Mouse (Mus musculus) lung, embryonic 16.5 days (tissue): ENCODE measurements around the gene Jup. TPM values are rescaled to one million over a fixed set of nuclear protein-coding genes. Genes with fewer than 3 reads are reported as not detected.
A peak's percentile ranks its signal among the peaks of the same experiment; 100 is the strongest.

Experiments
- ATAC-seq: fragments of 200-750 bp; cut with Nextera tagmentation; 2 replicates; pipeline ENCODE4 v1.8.0; 2017; ENCODE audit warnings: low read depth, mild to moderate bottlenecking, moderate library complexity
- H3K27ac ChIP-seq: fragments of 300-500 bp; sonication (generic); 2 replicates; pipeline ENCODE4 v1.5.1; 2014; ENCODE audit warnings: mild to moderate bottlenecking, control low read depth, low read length
- H3K27me3 ChIP-seq: fragments of 300-500 bp; sonication (generic); 2 replicates; pipeline ENCODE4 v1.6.1; 2014; ENCODE audit warnings: low read depth, low read length, mixed read lengths; ENCODE audit not compliant: control insufficient read depth, insufficient read depth
- H3K36me3 ChIP-seq: fragments of 300-500 bp; sonication (generic); 2 replicates; pipeline ENCODE4 v1.6.1; 2014; ENCODE audit warnings: low read length; ENCODE audit not compliant: control insufficient read depth, insufficient read depth
- H3K4me1 ChIP-seq: fragments of 300-500 bp; sonication (generic); replicated peaks from 2 replicates; pipeline ENCODE4 v1.6.1; 2014; ENCODE audit warnings: low read length, mixed read lengths; ENCODE audit not compliant: control insufficient read depth, insufficient read depth
- H3K4me2 ChIP-seq: fragments of 300-500 bp; sonication (generic); 2 replicates; pipeline ENCODE4 v1.6.1; 2014; ENCODE audit warnings: low read depth, low read length, control low read depth
- H3K4me3 ChIP-seq: fragments of 300-500 bp; sonication (generic); 2 replicates; pipeline ENCODE4 v1.5.1; 2014; ENCODE audit warnings: mild to moderate bottlenecking, low read length, control low read depth
- H3K9ac ChIP-seq: fragments of 300-500 bp; sonication (generic); 2 replicates; pipeline ENCODE4 v1.6.1; 2014; ENCODE audit warnings: low read length, control low read depth
- H3K9me3 ChIP-seq: fragments of 300-500 bp; sonication (generic); 2 replicates; pipeline ENCODE4 v1.6.1; 2016; ENCODE audit warnings: low read length; ENCODE audit not compliant: control insufficient read depth
- WGBS: fragments of 180-500 bp; shearing (Covaris S2); extraction: QIAGEN DNeasy Blood & Tissue Kit; methylation state at CpG from one replicate; pipeline ENCODE4 v1.1.7; 2014; 5-methylcytosine and 5-hydroxymethylcytosine counted together
- polyA plus RNA-seq: library from polyadenylated mRNA; unstranded; fragments of >200 nt; fragmentation: Nextera tagmentation; extraction: Ambion mirVana; gene quantifications from 2 replicates; pipeline ENCODE4 v1.2.1, GENCODE M21; 2015

Gene Jup
- polyA plus RNA-seq, 1 experiment from 2014 or later = 167 TPM

DNA sequence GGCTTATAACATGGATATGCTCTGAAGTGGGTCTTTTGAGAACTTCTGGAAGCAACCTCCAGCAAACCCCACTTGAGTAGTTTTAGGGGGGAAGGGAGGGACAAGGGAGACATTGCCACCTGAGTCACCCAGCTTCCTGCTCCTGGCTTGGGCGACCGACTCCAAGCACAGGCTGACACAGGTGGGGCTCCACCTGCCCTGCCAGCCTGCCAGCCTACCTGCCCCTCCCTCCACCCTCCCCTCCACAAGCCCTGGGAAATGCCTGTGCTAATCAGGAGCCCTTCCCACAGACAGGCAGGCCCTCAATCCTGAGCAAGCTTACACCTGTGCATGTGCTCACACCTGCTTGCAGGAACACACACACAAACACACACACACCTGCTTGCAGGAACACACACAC, 5.1 kb upstream of the Jup start:
- peak overlapping the region; percentile 90 for H3K27ac ChIP-seq
- H3K9me3 ChIP-seq = no peaks in the 10 kb centered on the region
- no peak overlapping the region for H3K4me2 ChIP-seq
- H3K4me3 ChIP-seq = no peak overlapping the region
- 50% methylated on average over 2 of the region's 2 CpGs for WGBS
- H3K27me3 ChIP-seq = no peaks in the 10 kb centered on the region
- H3K36me3 ChIP-seq = no peaks in the 10 kb centered on the region
- no peak overlapping the region for H3K9ac ChIP-seq
- ATAC-seq = peak; percentile 49
- H3K4me1 ChIP-seq = peaks cover 29% of the 10 kb centered on the region

GRCm38 (mm10) chr11:100402240-100402639, 4.7 kb upstream of the Jup start:
- no peaks in the 10 kb centered on the region for H3K27me3 ChIP-seq
- no peaks in the 10 kb centered on the region for H3K36me3 ChIP-seq
- no peak overlapping the region for H3K4me2 ChIP-seq
- H3K4me1 ChIP-seq = peaks cover 29% of the 10 kb centered on the region
- no peak for ATAC-seq
- peak overlapping the region; percentile 90 for H3K27ac ChIP-seq
- H3K9me3 ChIP-seq = no peaks in the 10 kb centered on the region
- H3K4me3 ChIP-seq = no peak overlapping the region
- 21% methylated on average over 6 of the region's 6 CpGs for WGBS
- no peak overlapping the region for H3K9ac ChIP-seq

DNA sequence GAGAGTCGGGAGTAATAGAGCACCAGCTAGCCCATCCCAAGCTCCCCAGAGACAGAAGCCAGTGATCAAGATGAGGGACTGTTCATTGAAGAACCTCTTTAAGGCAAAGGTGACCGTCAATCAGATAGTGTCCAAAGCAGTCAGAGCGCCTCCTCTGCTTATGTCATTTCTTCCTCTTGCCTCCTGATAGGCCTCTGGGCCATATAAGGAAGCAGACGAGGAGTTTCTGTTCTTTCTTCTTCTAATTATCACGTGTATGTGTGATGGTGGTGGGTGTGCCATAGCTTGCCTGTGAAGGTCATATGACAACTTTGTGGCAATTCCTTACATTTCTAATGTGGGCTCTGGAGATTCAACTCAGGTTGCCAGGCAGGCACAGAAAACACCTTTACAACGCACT, 3.3 kb upstream of the Jup start:
- Histone ChIP-seq H3K9me3 (no peaks in the 10 kb centered on the region), H3K4me2 (no peak overlapping the region), H3K4me3 (no peak overlapping the region), H3K27ac (no peak overlapping the region), H3K27me3 (no peaks in the 10 kb centered on the region), H3K9ac (no peak overlapping the region), H3K36me3 (no peaks in the 10 kb centered on the region), H3K4me1 (peaks cover 34% of the 10 kb centered on the region)
- 75% methylated on average over 6 of the region's 6 CpGs for WGBS
- no peak for ATAC-seq

DNA sequence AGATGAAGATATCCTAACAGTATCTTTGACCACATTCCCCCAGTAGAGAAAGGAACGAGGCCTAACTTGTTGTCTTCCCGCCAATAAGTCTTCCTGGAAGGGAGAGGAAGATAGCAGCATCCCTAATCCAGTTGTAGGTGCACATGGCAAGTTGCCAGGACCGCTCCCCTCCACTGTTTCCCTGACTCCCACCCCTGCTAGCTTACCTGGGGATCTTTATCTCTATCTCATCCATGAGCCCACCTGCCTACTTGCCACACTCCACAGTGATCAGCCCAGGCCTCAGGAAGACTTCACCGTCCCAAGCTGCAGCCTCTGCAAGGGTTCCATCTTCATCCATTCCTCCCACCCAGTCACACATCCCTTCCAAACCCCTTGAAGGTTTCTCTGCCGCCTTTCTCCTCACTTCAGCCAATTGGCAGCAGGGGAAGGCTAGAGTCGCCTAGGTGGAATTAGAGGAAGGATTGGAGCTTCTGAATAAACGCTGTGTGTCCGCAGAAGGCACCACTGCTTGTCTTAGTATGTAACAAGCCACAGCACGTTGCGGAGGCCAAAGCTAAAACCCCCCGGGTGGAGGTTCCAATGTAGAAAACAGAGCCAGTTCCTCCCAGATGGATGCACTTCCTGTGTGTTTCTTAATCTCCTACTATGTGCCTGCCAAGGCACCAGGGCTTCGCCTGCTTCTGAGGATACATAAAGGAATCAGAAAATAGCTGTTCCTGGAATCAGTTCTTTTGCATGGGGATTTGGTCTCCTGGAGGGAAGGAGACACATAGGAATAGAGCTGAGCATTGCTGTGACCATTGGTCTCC, 2.4 kb upstream of the Jup start:
- no peak for ATAC-seq
- H3K36me3 ChIP-seq = no peaks in the 10 kb centered on the region
- H3K4me2 ChIP-seq = no peak overlapping the region
- H3K27me3 ChIP-seq = no peaks in the 10 kb centered on the region
- H3K27ac ChIP-seq = 0 out of 2 replicates have a peak overlapping the region, but pooled peaks have one; percentile 26
- H3K9me3 ChIP-seq = no peaks in the 10 kb centered on the region
- 65% methylated on average over 12 of the region's 12 CpGs for WGBS
- no peak overlapping the region for H3K4me3 ChIP-seq
- H3K9ac ChIP-seq = no peak overlapping the region
- peaks cover 43% of the 10 kb centered on the region for H3K4me1 ChIP-seq

GRCm38 (mm10) chr11:100399320-100399719, 1.8 kb upstream of the Jup start:
- H3K4me1 ChIP-seq = peaks cover 48% of the 10 kb centered on the region
- H3K27ac ChIP-seq = no peak overlapping the region
- no peaks in the 10 kb centered on the region for H3K27me3 ChIP-seq
- no peak overlapping the region for H3K9ac ChIP-seq
- no peak overlapping the region for H3K4me3 ChIP-seq
- WGBS = 70% methylated on average over 9 of the region's 9 CpGs
- 0 out of 2 replicates have a peak overlapping the region, but pooled peaks have one; percentile 18 for H3K4me2 ChIP-seq
- no peak for ATAC-seq
- no peaks in the 10 kb centered on the region for H3K36me3 ChIP-seq
- no peaks in the 10 kb centered on the region for H3K9me3 ChIP-seq

DNA sequence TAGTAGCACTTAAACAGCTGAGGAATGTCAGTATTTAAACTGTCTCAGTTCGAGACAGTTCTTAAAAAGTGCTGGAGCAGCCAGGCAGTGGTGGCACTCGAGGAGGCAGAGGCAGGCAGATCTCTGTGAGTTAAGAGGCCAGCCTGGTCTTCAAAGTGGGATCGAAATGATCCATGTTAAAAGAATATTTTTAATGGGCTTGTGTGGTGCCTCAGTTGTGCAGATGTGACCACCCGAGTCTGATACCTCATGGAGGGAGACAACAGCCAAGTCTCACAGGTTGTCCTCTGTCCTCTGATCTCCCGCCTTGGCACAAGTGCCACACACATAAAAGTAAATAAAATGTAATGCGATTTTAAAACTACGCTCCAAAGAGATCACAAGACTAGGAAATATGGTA, 954 bp upstream of the Jup start:
- Histone ChIP-seq H3K4me1 (peaks cover 54% of the 10 kb centered on the region), H3K9ac (no peak overlapping the region), H3K9me3 (no peaks in the 10 kb centered on the region), H3K4me3 (no peak overlapping the region), H3K27me3 (no peaks in the 10 kb centered on the region), H3K27ac (peak overlapping the region; percentile 53; the same call in 1 of the 2 replicates), H3K36me3 (no peaks in the 10 kb centered on the region), H3K4me2 (no peak overlapping the region)
- WGBS = 87% methylated on average over 7 of the region's 7 CpGs
- no peak for ATAC-seq

- H3K4me1 ChIP-seq = peaks cover 58% of the 10 kb centered on the region
- H3K4me3 ChIP-seq = peak overlapping the region; percentile 86
- H3K9ac ChIP-seq = peak overlapping the region; percentile 88
- no peaks in the 10 kb centered on the region for H3K27me3 ChIP-seq
- H3K9me3 ChIP-seq = no peaks in the 10 kb centered on the region
- H3K4me2 ChIP-seq = peak overlapping the region; percentile 59
- no peaks in the 10 kb centered on the region for H3K36me3 ChIP-seq
- 1% methylated on average over 42 of the region's 42 CpGs for WGBS
- no peak for ATAC-seq
- H3K27ac ChIP-seq = peak overlapping the region; percentile 93
Measured at GRCm38 (mm10) chr11:100396886-100397599, 520 bp downstream of the Jup start.

- H3K4me2 ChIP-seq = peak overlapping the region; percentile 59
- WGBS = 23% methylated on average over 17 of the region's 17 CpGs
- peak overlapping the region; percentile 86 for H3K4me3 ChIP-seq
- H3K36me3 ChIP-seq = no peaks in the 10 kb centered on the region
- peak overlapping the region; percentile 88 for H3K9ac ChIP-seq
- no peaks in the 10 kb centered on the region for H3K27me3 ChIP-seq
- H3K27ac ChIP-seq = peak overlapping the region; percentile 93
- H3K4me1 ChIP-seq = peaks cover 66% of the 10 kb centered on the region
- no peak for ATAC-seq
- no peaks in the 10 kb centered on the region for H3K9me3 ChIP-seq
Measured at GRCm38 (mm10) chr11:100395861-100396631, 1.5 kb downstream of the Jup start.

- peaks cover 74% of the 10 kb centered on the region for H3K4me1 ChIP-seq
Measured at GRCm38 (mm10) chr11:100395200-100395599, 2.4 kb downstream of the Jup start.

More at GRCm38 (mm10) chr11:100395200-100395599, 2.4 kb downstream of the Jup start:
- peak overlapping the region; percentile 88 for H3K9ac ChIP-seq
- WGBS = 16% methylated on average over 11 of the region's 11 CpGs
- H3K4me3 ChIP-seq = peak overlapping the region; percentile 86
- no peaks in the 10 kb centered on the region for H3K27me3 ChIP-seq
- ATAC-seq = no peak
- no peaks in the 10 kb centered on the region for H3K36me3 ChIP-seq
- H3K4me2 ChIP-seq = peak overlapping the region; percentile 59
- H3K9me3 ChIP-seq = no peaks in the 10 kb centered on the region
- H3K27ac ChIP-seq = peak overlapping the region; percentile 93
